Mouse (Mus musculus): ENCODE results near the gene C1rl. TPM values are rescaled to one million over a fixed set of nuclear protein-coding genes. Genes with fewer than 3 reads are reported as not detected.

The C1rl gene
- 0.19 and 0.22 TPM in 2 replicates for polyA plus RNA-seq (2016; fragmentation: Nextera tagmentation; extraction: Ambion mirVana)

DNA sequence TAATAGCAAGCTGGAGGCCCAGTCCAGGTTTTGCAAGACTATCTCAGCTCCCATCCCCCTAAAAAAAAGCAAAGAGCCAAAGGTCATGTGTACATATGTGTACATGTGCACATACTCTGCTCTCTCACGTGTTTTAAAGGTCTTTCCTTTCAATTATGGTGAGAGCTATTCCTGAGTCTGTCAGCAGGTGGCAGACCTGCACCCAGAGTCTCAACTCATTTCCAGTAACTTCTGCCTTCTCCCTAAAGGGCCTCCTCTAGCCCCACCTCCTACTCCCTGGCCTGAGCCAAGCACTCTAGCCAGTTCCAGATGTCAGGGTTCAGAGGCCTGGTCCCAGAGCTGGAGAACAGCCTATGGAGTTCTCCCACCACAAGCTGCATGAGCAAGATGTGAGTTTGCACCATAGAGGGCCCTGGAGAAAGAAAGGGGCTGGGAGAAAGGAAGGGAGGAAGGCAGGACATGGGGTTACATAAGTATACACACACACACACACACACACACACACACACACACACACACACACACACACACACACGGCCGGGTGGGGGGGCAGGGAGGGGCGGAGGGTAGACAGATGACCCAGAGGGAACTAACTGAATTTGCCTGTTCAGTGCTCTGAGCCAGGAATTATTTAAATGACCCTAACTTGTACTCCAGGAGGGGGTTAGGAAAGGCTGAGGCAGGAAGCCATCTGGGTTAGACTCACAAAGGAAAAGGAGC is at the start of gene C1rl:
Gene C1rl, plus strand, starts transcription at position 272 of the 720 bp plus-strand sequence.
- 61% methylated on average over 4 of the region's 4 CpGs for WGBS
- no peak within 1 kb of the TSS for H3K4me2 ChIP-seq (replicated peaks)
- no peak within 1 kb of the TSS for H3K4me3 ChIP-seq
- no peaks in the 10 kb centered on the region for H3K27me3 ChIP-seq (replicated peaks)
- no peak within 1 kb of the TSS for H3K27ac ChIP-seq
- no peaks in the 10 kb centered on the region for H3K9me3 ChIP-seq
- no peak within 1 kb of the TSS for H3K9ac ChIP-seq
- peak; percentile 82 for ATAC-seq (ENCODE audit: low FRiP score, low read depth)
- no peaks in the 10 kb centered on the region for H3K36me3 ChIP-seq
- H3K4me1 ChIP-seq, result no peaks in the 10 kb centered on the region; the same call in 1 of the 2 replicates

DNA sequence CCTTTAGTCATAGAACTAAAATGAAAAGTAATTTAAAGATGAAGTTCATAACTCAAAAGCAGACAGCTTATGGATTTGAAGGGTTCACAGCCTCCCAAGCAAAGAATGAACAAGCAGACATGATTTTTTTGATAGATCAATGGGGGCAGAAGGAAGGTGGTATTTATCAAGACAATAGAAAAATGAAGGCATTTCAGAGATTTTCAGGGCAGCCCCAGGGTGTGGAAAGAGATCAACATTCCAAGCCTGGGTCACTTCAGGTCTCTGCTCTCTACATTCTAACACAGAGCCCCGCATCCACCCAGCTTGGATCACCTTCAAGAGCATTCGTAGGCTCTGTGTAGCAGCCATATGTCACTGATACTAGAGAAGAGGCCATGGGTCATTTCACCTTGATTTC is 49.6 kb upstream of the C1rl start:
- H3K9me3 ChIP-seq, result no peaks in the 10 kb centered on the region
- no peak overlapping the region for H3K4me2 ChIP-seq (replicated peaks)
- no peak overlapping the region for H3K4me3 ChIP-seq
- no peak for ATAC-seq (ENCODE audit: low FRiP score, low read depth)
- no peak overlapping the region for H3K27ac ChIP-seq
- H3K9ac ChIP-seq, result no peak overlapping the region
- no peaks in the 10 kb centered on the region for H3K4me1 ChIP-seq
- H3K27me3 ChIP-seq (replicated peaks), result no peaks in the 10 kb centered on the region
- H3K36me3 ChIP-seq, result peaks cover 16% of the 10 kb centered on the region; the same call in 1 of the 2 replicates
- WGBS, result 90% methylated on average over 2 of the region's 2 CpGs

DNA sequence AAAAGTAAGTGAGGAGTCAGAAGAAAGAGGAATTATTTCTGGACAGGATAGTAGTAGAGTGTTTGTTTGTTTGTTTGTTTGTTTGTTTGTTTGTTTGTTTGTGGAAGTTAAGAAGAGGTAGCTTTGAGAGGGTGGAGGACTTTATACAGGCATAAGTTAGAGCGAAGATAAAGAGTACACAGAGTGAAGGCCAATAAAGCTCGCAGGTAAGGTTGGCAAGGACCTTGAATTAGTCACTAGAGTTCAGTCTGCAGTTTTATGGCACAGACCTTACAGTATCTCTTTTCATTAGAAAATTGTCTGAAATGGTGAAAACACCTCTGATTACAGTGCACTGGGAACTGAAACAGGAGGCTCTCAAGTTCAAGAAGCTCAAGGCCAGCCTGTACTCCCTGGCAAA is 46.9 kb upstream of the C1rl start:
- peaks cover 20% of the 10 kb centered on the region for H3K36me3 ChIP-seq
- H3K27me3 ChIP-seq (replicated peaks), result no peaks in the 10 kb centered on the region
- no peaks in the 10 kb centered on the region for H3K9me3 ChIP-seq
- H3K27ac ChIP-seq, result no peak overlapping the region
- H3K4me2 ChIP-seq (replicated peaks), result no peak overlapping the region
- no peak overlapping the region for H3K4me3 ChIP-seq
- 91% methylated on average over 2 of the region's 2 CpGs for WGBS
- H3K9ac ChIP-seq, result no peak overlapping the region
- H3K4me1 ChIP-seq, result no peaks in the 10 kb centered on the region
- no peak for ATAC-seq (ENCODE audit: low FRiP score, low read depth)

DNA sequence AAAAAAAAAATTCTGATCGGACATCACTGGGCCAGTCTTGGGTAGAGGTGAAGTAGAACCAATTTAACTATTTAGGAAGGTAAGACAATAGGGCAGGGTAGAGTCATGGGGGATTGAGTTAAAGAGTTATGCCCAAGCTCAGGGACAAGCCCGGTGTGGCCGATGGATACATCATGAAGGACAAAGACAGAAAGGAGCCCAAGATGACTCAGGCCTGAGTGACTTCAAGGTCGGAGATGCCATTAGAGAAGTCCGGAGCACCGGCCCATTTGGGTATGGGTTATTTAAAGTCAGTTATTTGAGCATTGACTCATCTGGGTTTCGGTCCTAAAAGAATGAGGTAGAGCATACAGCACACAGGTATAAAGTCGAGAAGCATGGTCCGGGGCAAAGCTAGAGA is 46.5 kb upstream of the C1rl start:
- no peak overlapping the region for H3K4me3 ChIP-seq
- H3K9me3 ChIP-seq, result no peaks in the 10 kb centered on the region
- H3K9ac ChIP-seq, result no peak overlapping the region
- no peaks in the 10 kb centered on the region for H3K4me1 ChIP-seq
- peaks cover 17% of the 10 kb centered on the region for H3K36me3 ChIP-seq
- H3K4me2 ChIP-seq (replicated peaks), result no peak overlapping the region
- no peak overlapping the region for H3K27ac ChIP-seq
- WGBS, result 94% methylated on average over 9 of the region's 9 CpGs
- ATAC-seq (ENCODE audit: low FRiP score, low read depth), result no peak
- H3K27me3 ChIP-seq (replicated peaks), result no peaks in the 10 kb centered on the region

DNA sequence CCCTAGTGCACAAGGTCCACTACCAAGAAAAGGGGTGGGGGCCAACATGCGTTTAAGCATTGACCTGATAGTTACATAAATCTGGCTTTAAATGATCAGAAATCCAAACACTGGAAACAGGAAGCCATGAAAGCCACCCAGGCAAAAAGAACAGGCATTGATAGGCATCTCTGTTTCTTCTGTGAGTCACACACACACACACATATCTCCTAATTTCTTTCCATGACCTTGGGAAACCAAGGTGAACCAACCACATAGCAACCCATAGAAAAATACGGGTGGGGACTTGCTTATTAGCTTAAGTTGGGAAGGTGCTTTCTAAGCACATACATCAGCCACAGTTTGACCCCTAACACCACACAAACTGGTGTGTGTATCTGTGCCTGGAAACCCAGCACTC is 45.6 kb upstream of the C1rl start:
- no peak for ATAC-seq (ENCODE audit: low FRiP score, low read depth)
- Histone ChIP-seq H3K9ac (no peak overlapping the region), H3K27ac (no peak overlapping the region), H3K4me3 (no peak overlapping the region), H3K4me2 (replicated peaks) (no peak overlapping the region), H3K36me3 (peaks cover 17% of the 10 kb centered on the region), H3K9me3 (no peaks in the 10 kb centered on the region), H3K27me3 (replicated peaks) (no peaks in the 10 kb centered on the region), H3K4me1 (no peaks in the 10 kb centered on the region)
- 91% methylated on average over 2 of the region's 2 CpGs for WGBS

DNA sequence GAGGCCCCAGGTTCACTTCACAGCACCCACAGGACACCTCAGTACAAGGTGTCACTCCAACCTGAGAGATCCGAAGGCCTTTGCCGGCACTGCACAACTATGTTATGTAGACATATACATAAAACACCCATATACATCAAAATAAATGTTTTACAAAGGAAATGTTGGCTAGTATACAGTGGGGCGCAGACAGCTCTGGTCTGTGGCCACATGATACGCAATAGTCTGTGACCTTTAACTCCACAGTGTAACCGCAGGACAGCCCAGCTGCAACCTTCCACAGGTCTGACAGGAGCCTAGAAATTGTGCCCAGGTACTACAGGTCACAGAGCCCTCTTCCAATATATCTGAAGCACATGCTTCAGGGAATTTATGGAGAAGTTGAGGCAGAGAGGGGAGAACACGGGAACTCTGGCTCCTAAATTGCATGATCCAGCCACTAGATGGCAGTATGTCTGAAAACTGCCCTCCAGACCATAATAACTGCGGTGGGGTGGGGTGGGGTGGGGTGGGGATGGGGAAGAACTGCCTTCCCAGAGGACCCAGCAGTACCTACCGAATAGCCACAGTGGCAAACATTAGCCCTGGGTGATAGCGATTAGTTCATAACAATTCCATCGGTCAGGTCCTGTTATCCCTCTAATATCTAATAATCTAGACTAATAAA is 44.6 kb upstream of the C1rl start:
- whole genome bisulfite sequencing, result 76% methylated on average over 10 of the region's 10 CpGs
- peaks cover 17% of the 10 kb centered on the region for H3K36me3 ChIP-seq
- H3K4me1 ChIP-seq, result no peaks in the 10 kb centered on the region
- no peak overlapping the region for H3K4me2 ChIP-seq (replicated peaks)
- ATAC-seq (ENCODE audit: low FRiP score, low read depth), result no peak; the same call in 1 of the 2 replicates
- H3K27me3 ChIP-seq (replicated peaks), result no peaks in the 10 kb centered on the region
- no peak overlapping the region for H3K4me3 ChIP-seq
- H3K9ac ChIP-seq, result no peak overlapping the region
- no peak overlapping the region for H3K27ac ChIP-seq
- no peaks in the 10 kb centered on the region for H3K9me3 ChIP-seq

DNA sequence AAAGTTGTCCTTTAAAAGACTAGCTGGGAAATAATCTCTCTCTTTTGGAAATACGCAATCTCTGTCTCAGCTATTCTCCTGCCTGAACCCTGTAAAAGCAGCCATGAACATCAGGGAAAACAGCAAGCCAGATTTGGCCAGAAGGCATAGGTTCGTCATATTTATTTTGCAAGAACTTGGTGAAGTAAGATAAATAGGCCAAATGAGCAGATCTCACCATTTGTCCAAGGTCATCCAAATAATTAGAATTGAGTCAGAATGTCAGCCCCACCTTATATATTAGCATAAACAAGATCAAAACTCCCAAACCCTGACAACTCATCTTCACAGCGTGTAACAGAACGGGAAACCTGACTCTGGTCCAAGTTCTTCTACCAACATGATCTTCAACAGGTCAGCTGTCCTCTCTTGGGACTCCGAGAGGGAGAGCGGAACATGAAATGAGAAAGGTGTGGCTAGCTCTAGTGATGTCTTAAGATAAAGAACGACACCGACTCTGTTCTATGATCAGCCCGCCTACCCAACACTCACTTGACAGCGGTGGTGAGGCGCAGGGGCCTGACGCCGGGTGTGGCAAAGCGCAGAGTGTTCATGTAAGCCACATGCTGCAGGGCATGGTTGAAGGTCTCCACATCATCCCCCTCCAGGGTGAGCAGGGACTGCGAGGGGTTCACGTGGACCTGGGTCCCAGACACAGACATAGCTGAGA is 43.8 kb upstream of the C1rl start:
- Histone ChIP-seq H3K27me3 (replicated peaks) (no peaks in the 10 kb centered on the region), H3K4me1 (no peaks in the 10 kb centered on the region), H3K9me3 (no peaks in the 10 kb centered on the region), H3K27ac (no peak overlapping the region), H3K4me2 (replicated peaks) (no peak overlapping the region), H3K36me3 (peaks cover 15% of the 10 kb centered on the region), H3K4me3 (no peak overlapping the region), H3K9ac (no peak overlapping the region)
- no peak for ATAC-seq (ENCODE audit: low FRiP score, low read depth)
- WGBS, result 93% methylated on average over 16 of the region's 16 CpGs

DNA sequence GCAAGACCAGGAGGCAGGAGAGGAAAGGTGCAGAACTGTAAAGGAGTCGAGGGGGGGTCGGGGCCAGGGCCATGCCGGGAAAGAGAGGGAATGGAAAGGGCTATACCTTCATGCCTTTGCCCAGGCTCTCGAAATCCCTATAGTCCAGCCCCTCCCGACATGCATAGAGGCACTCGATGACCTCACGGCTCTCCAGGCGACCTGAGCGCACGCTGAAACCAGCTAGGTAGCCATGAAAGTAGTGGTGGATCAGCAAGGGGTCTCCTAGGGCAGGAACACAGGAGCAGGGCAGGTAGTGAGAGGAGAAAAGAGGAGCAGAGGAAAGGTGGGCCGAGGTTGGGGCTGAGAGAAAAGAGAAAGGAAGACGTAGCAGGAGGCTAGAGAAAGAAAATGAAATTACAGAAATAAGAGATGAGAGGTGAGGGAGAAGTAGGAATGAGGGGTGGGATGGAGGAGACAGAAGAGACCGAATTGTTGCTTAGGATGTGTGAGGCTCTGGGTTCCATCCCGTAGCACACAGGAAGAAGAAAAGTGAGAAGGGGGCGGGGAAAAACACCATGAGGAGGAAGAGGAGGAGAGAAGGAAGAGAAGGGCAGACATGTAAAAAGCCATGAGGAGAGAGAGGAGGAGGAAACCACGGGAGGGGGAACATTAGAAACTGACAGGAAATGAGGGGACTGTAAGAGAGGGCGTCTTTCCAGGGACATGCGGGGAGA is 43.1 kb upstream of the C1rl start:
- WGBS, result 86% methylated on average over 18 of the region's 18 CpGs
- Histone ChIP-seq H3K4me1 (no peaks in the 10 kb centered on the region), H3K27ac (no peak overlapping the region), H3K36me3 (peaks cover 11% of the 10 kb centered on the region), H3K9ac (no peak overlapping the region), H3K9me3 (no peaks in the 10 kb centered on the region), H3K4me2 (replicated peaks) (no peak overlapping the region), H3K4me3 (no peak overlapping the region), H3K27me3 (replicated peaks) (no peaks in the 10 kb centered on the region)
- no peak for ATAC-seq (ENCODE audit: low FRiP score, low read depth)

DNA sequence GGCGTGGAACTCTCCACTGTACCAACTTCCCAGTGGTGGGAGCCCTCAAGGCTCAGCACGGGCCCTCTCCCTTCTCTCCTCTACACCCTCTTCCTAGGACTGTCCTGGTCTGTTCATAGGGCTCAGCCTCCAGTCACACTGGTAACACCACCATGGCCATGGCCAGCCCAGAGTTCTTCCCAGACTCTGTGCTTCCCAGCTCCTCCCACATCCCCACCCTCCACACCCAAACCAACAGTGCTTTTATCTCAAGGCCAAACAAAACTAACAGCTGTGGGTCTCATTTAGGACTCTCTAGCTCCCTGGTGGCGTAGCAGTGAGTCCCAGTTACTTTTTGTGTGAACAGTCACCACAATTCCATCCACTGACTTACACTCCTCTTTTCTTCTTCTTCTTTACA is 40.9 kb upstream of the C1rl start:
- WGBS, result 68% methylated on average over 3 of the region's 3 CpGs
- ATAC-seq (ENCODE audit: low FRiP score, low read depth), result no peak
- Histone ChIP-seq H3K4me1 (no peaks in the 10 kb centered on the region), H3K9me3 (no peaks in the 10 kb centered on the region), H3K36me3 (peaks cover 11% of the 10 kb centered on the region), H3K27me3 (replicated peaks) (no peaks in the 10 kb centered on the region), H3K4me2 (replicated peaks) (no peak overlapping the region), H3K4me3 (no peak overlapping the region), H3K9ac (no peak overlapping the region), H3K27ac (no peak overlapping the region)

DNA sequence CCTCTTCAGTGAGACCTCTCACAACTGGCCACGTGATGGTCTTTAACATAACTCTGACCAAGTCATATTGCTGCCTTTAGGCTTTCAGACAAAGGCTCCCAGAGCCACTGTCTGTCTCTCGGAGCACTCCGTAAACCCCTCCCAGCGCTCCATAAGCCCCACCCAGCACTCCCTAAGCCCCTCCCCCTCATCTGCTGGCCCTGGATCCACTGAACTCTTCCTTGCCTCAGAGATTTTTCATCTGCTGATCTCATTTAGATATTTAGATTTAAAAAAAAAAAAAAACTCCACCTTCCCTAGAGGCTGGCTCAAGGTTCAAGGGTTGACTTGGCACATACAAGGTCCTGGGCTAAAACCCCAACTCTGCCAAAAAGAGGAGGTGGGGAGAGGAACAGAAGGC is 39.2 kb upstream of the C1rl start:
- no peak overlapping the region for H3K9ac ChIP-seq
- H3K4me1 ChIP-seq, result no peaks in the 10 kb centered on the region
- no peaks in the 10 kb centered on the region for H3K27me3 ChIP-seq (replicated peaks)
- H3K27ac ChIP-seq, result no peak overlapping the region
- peak; percentile 38; the same call in 1 of the 2 replicates for ATAC-seq (ENCODE audit: low FRiP score, low read depth)
- no peak overlapping the region for H3K4me3 ChIP-seq
- peaks cover 21% of the 10 kb centered on the region for H3K36me3 ChIP-seq
- H3K4me2 ChIP-seq (replicated peaks), result no peak overlapping the region
- WGBS, result 43% methylated on average over 4 of the region's 4 CpGs
- H3K9me3 ChIP-seq, result no peaks in the 10 kb centered on the region

DNA sequence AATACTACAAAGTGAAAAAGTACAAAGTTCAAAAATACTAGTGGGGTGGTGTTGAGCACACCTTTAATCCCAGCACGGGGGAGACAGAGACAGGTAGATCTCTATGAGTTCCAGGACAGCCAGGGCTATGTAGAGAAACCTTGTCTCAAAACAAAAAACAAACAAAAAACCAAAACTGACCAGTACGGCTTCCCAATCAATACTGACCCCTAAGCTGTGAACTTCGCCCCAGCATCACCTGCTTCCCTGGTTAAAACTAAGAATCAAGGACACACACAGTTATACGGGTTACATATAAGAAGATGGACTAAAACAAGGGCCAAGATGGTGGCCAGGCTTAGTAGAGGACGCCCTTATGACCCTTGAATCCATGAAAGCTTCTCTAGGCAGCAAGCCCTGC is 36.7 kb upstream of the C1rl start:
- no peaks in the 10 kb centered on the region for H3K9me3 ChIP-seq
- H3K4me3 ChIP-seq, result no peak overlapping the region
- H3K36me3 ChIP-seq, result peaks cover 14% of the 10 kb centered on the region; the same call in 1 of the 2 replicates
- 95% methylated on average over 5 of the region's 5 CpGs for WGBS
- no peak overlapping the region for H3K27ac ChIP-seq
- H3K9ac ChIP-seq, result no peak overlapping the region
- no peaks in the 10 kb centered on the region for H3K27me3 ChIP-seq (replicated peaks)
- no peaks in the 10 kb centered on the region for H3K4me1 ChIP-seq
- ATAC-seq (ENCODE audit: low FRiP score, low read depth), result no peak
- no peak overlapping the region for H3K4me2 ChIP-seq (replicated peaks)

DNA sequence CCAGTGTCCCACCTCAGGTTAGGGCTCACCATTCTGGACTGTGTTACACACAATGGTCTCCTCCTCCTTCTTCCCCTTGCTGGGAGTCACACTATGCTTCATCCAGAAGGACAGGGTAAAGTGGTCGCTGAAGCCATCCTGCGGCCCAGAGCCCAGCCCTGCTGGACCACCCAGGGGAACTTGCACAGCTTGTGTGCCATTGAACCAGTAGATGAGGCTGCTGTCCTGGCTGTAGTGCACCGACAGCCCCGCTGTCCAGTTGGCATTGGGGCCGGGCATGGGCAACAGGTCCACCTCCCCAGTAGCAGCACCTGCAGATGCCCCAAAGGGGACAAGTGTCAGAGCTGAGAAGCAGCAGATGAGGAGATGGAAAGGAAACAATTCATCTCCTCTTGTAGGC is 35.1 kb upstream of the C1rl start:
- WGBS, result 92% methylated on average over 5 of the region's 5 CpGs
- ATAC-seq (ENCODE audit: low FRiP score, low read depth), result no peak
- H3K4me1 ChIP-seq, result peaks cover 3% of the 10 kb centered on the region; the same call in 1 of the 2 replicates

More for the DNA sequence above, 35.1 kb upstream of the C1rl start:
- no peak overlapping the region for H3K27ac ChIP-seq
- no peak overlapping the region for H3K4me3 ChIP-seq
- H3K4me2 ChIP-seq (replicated peaks), result no peak overlapping the region
- no peak overlapping the region for H3K9ac ChIP-seq
- no peaks in the 10 kb centered on the region for H3K9me3 ChIP-seq
- no peaks in the 10 kb centered on the region for H3K27me3 ChIP-seq (replicated peaks)
- peaks cover 14% of the 10 kb centered on the region; the same call in 1 of the 2 replicates for H3K36me3 ChIP-seq

Data from neural tube, embryonic 12.5 days (tissue).